In genomic region chr2:158886571-158886970, GRCm38 (mm10) we compare ENCODE assay signal across 9 mouse cellular contexts.
DNase-seq lines count a peak whose midpoint lies in the region; ATAC-seq and TF ChIP-seq lines count a peak whose summit lies in the region.
"Had no signal": no experiment of that assay in that cellular context is flagged by ENCODE, and none has a peak within 500 bp of the region (broad histone marks: within the 10 kb centered on the region; RNA-seq: fewer than 3 reads in every experiment).

No protein-coding gene starts in this region.

- no peak overlapping the region for H3K4me2 ChIP-seq in heart, postnatal 0 days (ENCODE audit: low read depth, low read length)

- no peak for DNase-seq in heart, postnatal 0 days (ENCODE audit: low spot score)
- DNase-seq in heart, adult 9 months (ENCODE audit: low spot score in 2 of 2) = no peak
- DNase-seq in B cell, adult 2 months = peak; percentile 43 to 50
- DNase-seq in brain, adult 2 months (ENCODE audit: low read depth, low spot score) = peak; percentile 56
- DNase-seq in lung, postnatal 36 days = peak; percentile 43
- no peak for DNase-seq in urinary bladder, postnatal 36 days (ENCODE audit: low spot score in 2 of 2)
- no peak for DNase-seq in forebrain, embryonic 10.5 days (ENCODE audit: extremely low spot score, low spot score)

- H3K9ac ChIP-seq in heart, postnatal 0 days (replicated peaks; ENCODE audit: low read depth, low read length) = no peak overlapping the region

- H3K9me3 ChIP-seq in heart, postnatal 0 days (replicated peaks; ENCODE audit: control insufficient read depth, low read length) = no peaks in the 10 kb centered on the region
- no peaks in the 10 kb centered on the region for H3K9me3 ChIP-seq in forebrain, embryonic 10.5 days

- no peak overlapping the region for H3K4me3 ChIP-seq in heart, postnatal 0 days (ENCODE audit: low read depth, low read length)
- H3K4me3 ChIP-seq in forebrain, embryonic 10.5 days = no peak overlapping the region

- WGBS in heart, postnatal 0 days = 50% methylated on average over 6 of the region's 6 CpGs
- 50% methylated on average over 6 of the region's 6 CpGs for WGBS in forebrain, embryonic 10.5 days

- no peak for ATAC-seq in heart, postnatal 0 days (ENCODE audit: insufficient read depth, low read depth)
- no peak for ATAC-seq in cerebellum, adult (ENCODE audit: insufficient number of reproducible peaks, low FRiP score, low TSS enrichment)

- peak; percentile 45 for TF ChIP-seq CTCF in heart, postnatal 0 days (IDR thresholded peaks at IDR 0.05; ENCODE audit: low read depth)

- H3K27ac ChIP-seq in heart, postnatal 0 days (ENCODE audit: low read depth) = no peak overlapping the region
- H3K27ac ChIP-seq in forebrain, embryonic 10.5 days = no peak overlapping the region
- H3K27ac ChIP-seq: macrophage had no signal

- TF ChIP-seq EP300 in heart, postnatal 0 days (IDR thresholded peaks at IDR 0.05; ENCODE audit: low read depth) = no peak

- no peaks in the 10 kb centered on the region for H3K36me3 ChIP-seq in heart, postnatal 0 days (replicated peaks; ENCODE audit: control insufficient read depth, insufficient read depth, low read length)
- no peaks in the 10 kb centered on the region for H3K36me3 ChIP-seq in forebrain, embryonic 10.5 days (replicated peaks)

- no peaks in the 10 kb centered on the region for H3K4me1 ChIP-seq in heart, postnatal 0 days (ENCODE audit: control insufficient read depth, insufficient read depth)
- H3K4me1 ChIP-seq in forebrain, embryonic 10.5 days = no peaks in the 10 kb centered on the region

- no peaks in the 10 kb centered on the region for H3K27me3 ChIP-seq in heart, postnatal 0 days (ENCODE audit: control insufficient read depth, insufficient read depth, low read length)
- H3K27me3 ChIP-seq in forebrain, embryonic 10.5 days (ENCODE audit: poor library complexity, severe bottlenecking) = no peaks in the 10 kb centered on the region

Comparison
In these comparisons a context has a peak if more than half of its experiments do, and no peak if none do; other contexts are left out.
1. DNase-seq: peak in B cell, adult 2 months (2 of 2), brain, adult 2 months (single experiment) and lung, postnatal 36 days (single experiment); none in heart, postnatal 0 days (single experiment), heart, adult 9 months (0 of 2), urinary bladder, postnatal 36 days (0 of 2) and forebrain, embryonic 10.5 days (single experiment).